Mouse (Mus musculus): ENCODE results near the gene Mast2.

- TF ChIP-seq POLR2A (IDR thresholded peaks at IDR 0.05; ENCODE audit: low read depth, low read length) (no peak), EP300 (IDR thresholded peaks at IDR 0.05; ENCODE audit: low read length) (no peak), CTCF (conservative IDR thresholded peaks at IDR 0.05 in 1 of 2, IDR thresholded peaks at IDR 0.05 in 1 of 2; ENCODE audit: low read depth in 2 of 2, low read length in 2 of 2) (no peak), BHLHE40 (IDR thresholded peaks at IDR 0.05; ENCODE audit: low read depth, low read length) (no peak), SMC3 (IDR thresholded peaks at IDR 0.05; ENCODE audit: low read depth, low read length) (no peak), MAFK (IDR thresholded peaks at IDR 0.05; ENCODE audit: insufficient replicate concordance, low read length) (no peak), KAT2A (IDR thresholded peaks at IDR 0.05; ENCODE audit: insufficient replicate concordance, low read length) (no peak), CHD1 (IDR thresholded peaks at IDR 0.05; ENCODE audit: low read depth, low read length) (no peak), USF1 (IDR thresholded peaks at IDR 0.05; ENCODE audit: low read depth, low read length) (no peak), MYC (IDR thresholded peaks at IDR 0.05; ENCODE audit: low read depth, low read length) (no peak)
Observed at GRCm38 (mm10) chr4:116411401-116411800, 52.6 kb downstream of the Mast2 start.

All from CH12.LX (cell line).